Mouse (Mus musculus): ENCODE data around the gene Spsb1. TPM values are rescaled to one million over a fixed set of nuclear protein-coding genes. Genes with fewer than 3 reads are reported as not detected.

Spsb1 gene
- polyA plus RNA-seq, 1 experiment from 2014 or later, result 23.3 TPM

GRCm38 (mm10) chr4:149846861-149847631 lies 107.8 kb downstream of the Spsb1 start:
- DNase-seq (ENCODE audit: low read depth, low spot score) (peak; percentile 96), ATAC-seq (peak; percentile 83)
- no peaks in the 10 kb centered on the region for H3K27me3 ChIP-seq
- in situ Hi-C loops (cut with MboI; ENCODE audit: low pct_unique_long_range_greater_than_20kb), result loop anchor here (10.0 kb wide), 1 partner anchor 108 kb away; the partner anchor contains the start of gene Spsb1
- POLR2A ChIA-PET, result interaction anchor here (0.7 to 1.2 kb wide), 4 partner anchors 12 to 163 kb away, joined by 3 to 7 read pairs (median 4); partner anchors contain the start of gene Spsb1
- no peak for TF ChIP-seq CTCF (IDR thresholded peaks at IDR 0.05)
- CTCF ChIA-PET, result interaction anchor here (1.3 to 1.9 kb wide), 3 partner anchors 17 to 112 kb away, joined by 3 to 7 read pairs (median 4); no protein-coding TSS in a partner anchor

Other genes starting within 250 kb of the Spsb1 start
- 27.9 TPM for gene Tmem201, start 217.0 kb downstream of the Spsb1 start, polyA plus RNA-seq (2021)
- gene Slc25a33, start 180.8 kb downstream of the Spsb1 start, polyA plus RNA-seq (2021), result 23.3 TPM
- gene H6pd, start 54.0 kb upstream of the Spsb1 start, polyA plus RNA-seq (2021), result 39.5 TPM
- 0.50 TPM for gene Gpr157, start 132.3 kb upstream of the Spsb1 start, polyA plus RNA-seq (2021)
- gene Slc2a5, start 164.2 kb upstream of the Spsb1 start, polyA plus RNA-seq (2021), result not detected
- gene Slc2a7, start 193.9 kb upstream of the Spsb1 start, polyA plus RNA-seq (2021), result not detected
- not detected for gene Car6, start 246.3 kb upstream of the Spsb1 start, polyA plus RNA-seq (2021)